Mouse (Mus musculus) liver, postnatal 0 days (tissue): Measurements from ENCODE around the gene Prss12.

Source experiments
- CTCF ChIP-seq: sonication (generic); IDR thresholded peaks from 2 replicates; pipeline ENCODE4 v1.5.1; 2016; ENCODE audit warnings: antibody characterized with exemption, low read depth
- EP300 ChIP-seq: IDR thresholded peaks from 2 replicates; pipeline ENCODE4 v1.6.1; 2016; ENCODE audit warnings: antibody characterized with exemption, low read depth, mild to moderate bottlenecking

DNA sequence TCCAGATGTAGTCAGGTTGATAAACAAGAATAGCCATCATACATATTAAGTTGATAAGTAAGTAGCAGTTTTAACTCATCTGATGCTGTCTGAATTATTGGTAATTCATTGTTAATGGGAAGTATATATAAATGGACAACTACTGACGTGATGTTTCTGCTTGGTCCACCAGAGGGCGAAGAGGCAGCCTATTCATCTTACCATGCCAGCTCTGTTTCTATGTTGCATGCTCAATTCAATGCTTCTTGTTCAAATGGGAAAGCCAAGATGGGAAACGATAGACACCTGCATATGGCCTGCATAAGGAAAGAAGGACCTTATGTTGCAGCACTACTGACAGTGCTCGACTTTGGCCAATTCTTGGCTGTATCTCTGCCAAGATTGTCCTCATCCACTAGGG lies 70.1 kb downstream of the Prss12 start:
- peak; percentile 78 for TF ChIP-seq CTCF
- TF ChIP-seq EP300: no peak
